Mouse (Mus musculus) small intestine, adult 2 months (tissue): ENCODE results near the gene Smg1. TPM values are rescaled to one million over a fixed set of nuclear protein-coding genes. Genes with fewer than 3 reads are reported as not detected.

Experiments used
- H3K27ac ChIP-seq: fragments of 200-500 bp; 2 replicates; pipeline ENCODE4 v1.5.1; 2012; ENCODE audit warnings: low read depth, low read length, control low read depth, inconsistent platforms; ENCODE audit not compliant: insufficient read depth
- H3K27me3 ChIP-seq: fragments of 200-500 bp; 2 replicates; pipeline ENCODE4 v1.6.1; 2012; ENCODE audit warnings: mild to moderate bottlenecking, moderate library complexity, low read length, inconsistent platforms; ENCODE audit not compliant: control insufficient read depth, insufficient read depth
- H3K36me3 ChIP-seq: fragments of 200-500 bp; 2 replicates; pipeline ENCODE4 v1.6.1; 2012; ENCODE audit warnings: mild to moderate bottlenecking, low read length, control low read depth, inconsistent platforms; ENCODE audit not compliant: control insufficient read depth, insufficient read depth
- H3K4me1 ChIP-seq: fragments of 200-500 bp; 2 replicates; pipeline ENCODE4 v1.6.1; 2012; ENCODE audit warnings: low read length, inconsistent platforms, mixed read lengths; ENCODE audit not compliant: control insufficient read depth, insufficient read depth, insufficient read length
- H3K4me3 ChIP-seq: fragments of 200-500 bp; 2 replicates; pipeline ENCODE4 v1.5.1; 2012; ENCODE audit warnings: low read depth, mild to moderate bottlenecking, control low read depth, inconsistent platforms, low read length, moderate library complexity
- CTCF ChIP-seq: fragments of 200-500 bp; IDR thresholded peaks from 2 replicates; pipeline ENCODE4 v1.5.1; 2012; ENCODE audit warnings: low read depth, mild to moderate bottlenecking, control low read depth, inconsistent platforms, low read length, moderate library complexity, mixed read lengths; ENCODE audit not compliant: insufficient replicate concordance, insufficient read length; ENCODE audit errors: extremely low read depth
- POLR2A ChIP-seq: fragments of 200-500 bp; IDR thresholded peaks from 2 replicates; pipeline ENCODE4 v1.6.1; 2012; ENCODE audit warnings: low read depth, mild to moderate bottlenecking, control low read depth, inconsistent platforms, low read length, moderate library complexity
- WGBS: fragments of 180-500 bp; shearing (Covaris S2); methylation state at CpG from one replicate; pipeline ENCODE4 v1.1.7; 2018; 5-methylcytosine and 5-hydroxymethylcytosine counted together
- polyA plus RNA-seq: library from polyadenylated mRNA; depleted of rRNA; stranded (reverse); fragments of >200 nt; gene quantifications from 2 replicates; pipeline ENCODE4 v1.2.3, GENCODE M21; 2012; rRNA removed

Gene Smg1
- polyA plus RNA-seq, 1 experiment, result 38.3 TPM

DNA sequence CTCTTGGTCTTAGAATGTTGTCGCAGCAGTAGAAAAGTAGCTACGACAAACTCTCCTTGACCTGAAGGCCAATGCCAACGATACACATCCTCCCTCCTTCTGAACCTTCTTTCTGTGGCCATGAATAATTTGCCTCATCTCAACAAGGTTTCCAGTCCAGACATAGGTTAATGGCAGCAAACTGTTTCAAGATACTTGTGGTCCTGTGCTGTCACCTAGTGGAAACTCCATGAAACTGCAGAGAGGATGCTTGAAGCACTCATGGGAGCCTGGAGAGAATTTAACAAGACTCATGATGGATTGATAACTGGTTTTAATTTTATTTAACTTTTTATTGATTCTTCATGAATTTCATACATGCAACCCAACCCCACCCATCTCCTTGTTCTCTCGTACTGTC, 141.2 kb downstream of the Smg1 start:
- no peak for TF ChIP-seq CTCF
- no peak for TF ChIP-seq POLR2A
- 49% methylated on average over 4 of the region's 4 CpGs for WGBS
- H3K27me3 ChIP-seq, result no peaks in the 10 kb centered on the region
- H3K36me3 ChIP-seq, result peaks cover 14% of the 10 kb centered on the region
- no peak overlapping the region for H3K4me3 ChIP-seq
- no peak overlapping the region for H3K27ac ChIP-seq
- H3K4me1 ChIP-seq, result peaks cover 2% of the 10 kb centered on the region; the same call in 1 of the 2 replicates

DNA sequence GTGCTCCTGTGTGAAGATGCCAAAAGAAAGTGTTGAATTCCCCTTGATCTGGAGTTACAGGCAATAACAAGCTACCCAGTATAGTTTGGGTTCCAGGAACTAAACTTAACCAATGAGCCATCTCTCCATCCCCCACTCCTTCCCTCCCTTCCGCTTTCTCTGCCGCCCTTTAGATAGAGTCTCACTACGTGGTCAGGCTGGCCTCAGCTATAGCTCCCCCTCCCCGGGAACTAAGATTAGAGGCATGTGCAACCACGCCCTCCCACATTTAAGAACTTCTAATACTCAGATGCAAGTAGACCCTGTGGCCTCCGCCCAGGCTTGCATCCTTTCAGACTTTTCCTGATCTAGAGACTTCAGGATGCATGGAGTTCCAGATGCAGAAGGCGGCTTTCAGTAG, 145.9 kb downstream of the Smg1 start:
- no peaks in the 10 kb centered on the region for H3K36me3 ChIP-seq
- TF ChIP-seq POLR2A (no peak), CTCF (no peak)
- H3K27me3 ChIP-seq, result no peaks in the 10 kb centered on the region
- H3K4me1 ChIP-seq, result no peaks in the 10 kb centered on the region
- WGBS, result 44% methylated on average over 7 of the region's 7 CpGs
- no peak overlapping the region for H3K4me3 ChIP-seq
- H3K27ac ChIP-seq, result no peak overlapping the region

Other genes with a start within 250 kb of the Smg1 start
- 94.0 and 192 TPM in 2 replicates for gene Rps15a, start 127.5 kb downstream of the Smg1 start, polyA plus RNA-seq
- gene Arl6ip1, start 114.0 kb downstream of the Smg1 start, polyA plus RNA-seq, result 44.8 and 99.7 TPM in 2 replicates
- 1.7 and 2.9 TPM in 2 replicates for gene Syt17, start 204.6 kb upstream of the Smg1 start, polyA plus RNA-seq
- gene Itpripl2, start 248.3 kb upstream of the Smg1 start, polyA plus RNA-seq, result 12.4 and 31.6 TPM in 2 replicates